Mouse (Mus musculus): ENCODE data around the gene Bicral. TPM values are rescaled to one million over a fixed set of nuclear protein-coding genes. Genes with fewer than 3 reads are reported as not detected.
"Not testable (repeated sequence)": the region's sequence is repeated elsewhere in the genome, so short reads cannot be mapped to it uniquely, and the experiment has no call there.

Bicral gene
- total RNA-seq, 2 experiments from 2014 or later, result 11.9 to 13.4 TPM

GRCm38 (mm10) chr17:46773278-46774130, 84.8 kb downstream of the Bicral start:
- DNase-seq, result no peak
- H3K4me3 ChIP-seq, result peak overlapping the region; percentile 81
- peak overlapping the region; percentile 96 for H3K27ac ChIP-seq
- peak; percentile 10; the same call in 1 of the 2 replicates for TF ChIP-seq CTCF (IDR thresholded peaks at IDR 0.05)
- intact Hi-C loops (cut with DNase I), result no loop called here

GRCm38 (mm10) chr17:46772404-46773277, 85.6 kb downstream of the Bicral start, which contains the start of gene 2310039H08Rik:
Gene 2310039H08Rik, plus strand, starts transcription at chr17:46772635.
- no peak for TF ChIP-seq CTCF (IDR thresholded peaks at IDR 0.05)
- intact Hi-C loops (cut with DNase I), result no loop called here
- H3K27ac ChIP-seq, result peak within 1 kb of the TSS; percentile 96
- peak; percentile 90 for DNase-seq
- H3K4me3 ChIP-seq, result peak within 1 kb of the TSS; percentile 81

GRCm38 (mm10) chr17:46772038-46772403, 86.3 kb downstream of the Bicral start:
- Histone ChIP-seq H3K4me3 (peak overlapping the region; percentile 81), H3K27ac (peak overlapping the region; percentile 96)
- no peak for TF ChIP-seq CTCF (IDR thresholded peaks at IDR 0.05)
- DNase-seq, result no peak
- intact Hi-C loops (cut with DNase I), result no loop called here

- DNase-seq, result no peak
- Histone ChIP-seq H3K27ac (peak overlapping the region; percentile 96), H3K4me3 (peak overlapping the region; percentile 81)
- intact Hi-C loops (cut with DNase I), result no loop called here
- TF ChIP-seq CTCF (IDR thresholded peaks at IDR 0.05), result no peak
These were observed 86.7 kb downstream of the Bicral start for GRCm38 (mm10) chr17:46771616-46772015.

GRCm38 (mm10) chr17:46771025-46771424, 87.3 kb downstream of the Bicral start:
- intact Hi-C loops (cut with DNase I), result no loop called here
- Histone ChIP-seq H3K27ac (no peak overlapping the region), H3K4me3 (no peak overlapping the region)
- TF ChIP-seq CTCF (IDR thresholded peaks at IDR 0.05), result no peak
- no peak for DNase-seq

GRCm38 (mm10) chr17:46770546-46770945, 87.7 kb downstream of the Bicral start:
- Histone ChIP-seq H3K4me3 (no peak overlapping the region), H3K27ac (no peak overlapping the region)
- DNase-seq, result no peak
- intact Hi-C loops (cut with DNase I), result no loop called here
- no peak for TF ChIP-seq CTCF (IDR thresholded peaks at IDR 0.05)

GRCm38 (mm10) chr17:46767868-46768267, 90.4 kb downstream of the Bicral start:
- intact Hi-C loops (cut with DNase I), result no loop called here
- H3K27ac ChIP-seq, result no peak overlapping the region
- TF ChIP-seq CTCF (IDR thresholded peaks at IDR 0.05), result no peak
- no peak for DNase-seq
- H3K4me3 ChIP-seq, result no peak overlapping the region

- DNase-seq; H3K27ac ChIP-seq; H3K4me3 ChIP-seq; intact Hi-C loops (cut with DNase I): not testable (repeated sequence)
These were observed 93.4 kb downstream of the Bicral start for GRCm38 (mm10) chr17:46764916-46765315.

- Histone ChIP-seq H3K4me3 (no peak within 1 kb of the TSS), H3K27ac (no peak within 1 kb of the TSS)
- TF ChIP-seq CTCF (IDR thresholded peaks at IDR 0.05), result no peak
- no peak for DNase-seq
- intact Hi-C loops (cut with DNase I), result no loop called here
These were observed 94.7 kb downstream of the Bicral start, which contains the start of gene Ptcra for GRCm38 (mm10) chr17:46763544-46763943. Gene Ptcra, minus strand, starts transcription at chr17:46763712.

GRCm38 (mm10) chr17:46758753-46759152, 99.5 kb downstream of the Bicral start:
- intact Hi-C loops (cut with DNase I), result no loop called here
- DNase-seq, result no peak
- H3K27ac ChIP-seq, result no peak overlapping the region
- no peak overlapping the region for H3K4me3 ChIP-seq
- no peak for TF ChIP-seq CTCF (IDR thresholded peaks at IDR 0.05)

GRCm38 (mm10) chr17:46751794-46752556, 106.3 kb downstream of the Bicral start, which contains the start of gene Cnpy3:
Gene Cnpy3, minus strand, starts transcription at chr17:46752214.
- intact Hi-C loops (cut with DNase I), result loop anchor here (5.0 kb wide), 1 partner anchor 70 kb away; the partner anchor contains the start of gene Klhdc3
- H3K4me3 ChIP-seq, result peak within 1 kb of the TSS; percentile 87
- peak; percentile 99 for DNase-seq
- H3K27ac ChIP-seq, result peak within 1 kb of the TSS; percentile 91
- TF ChIP-seq CTCF (IDR thresholded peaks at IDR 0.05), result no peak
